Mouse (Mus musculus): ENCODE data around the gene Fam83c. TPM values are rescaled to one million over a fixed set of nuclear protein-coding genes. Genes with fewer than 3 reads are reported as not detected.

Gene Fam83c
- total and polyA plus RNA-seq, 3 experiments = 0.03 to 0.04 TPM; not detected in 1

GRCm38 (mm10) chr2:155778004-155778403 is 56.6 kb downstream of the Fam83c start:
- no peaks in the 10 kb centered on the region; a peak in 2 of 4 replicates for H3K27me3 ChIP-seq (ENCODE audit: control insufficient read depth in 1 of 2, insufficient read depth in 2 of 2, low read length in 2 of 2)
- no peaks in the 10 kb centered on the region for H3K79me2 ChIP-seq (ENCODE audit: control insufficient read depth, insufficient read depth, low read length, poor library complexity)
- 0 out of 4 replicates have a peak, but pooled peaks cover 0 to 5% of the 10 kb centered on the region in 2 experiments for H3K4me1 ChIP-seq (ENCODE audit: control insufficient read depth in 1 of 2, insufficient read depth in 2 of 2, low read length in 2 of 2)
- no peak for DNase-seq (ENCODE audit: low read depth, low spot score)
- TF ChIP-seq MXI1 (IDR thresholded peaks at IDR 0.05; ENCODE audit: low read depth, low read length) = no peak
- TF ChIP-seq ZMIZ1 (IDR thresholded peaks at IDR 0.05; ENCODE audit: low read depth, low read length) = no peak
- TF ChIP-seq RCOR1 (IDR thresholded peaks at IDR 0.05; ENCODE audit: low read depth, low read length) = no peak
- no peak for TF ChIP-seq HCFC1 (IDR thresholded peaks at IDR 0.05; ENCODE audit: low read depth, low read length)
- TF ChIP-seq ZC3H11A (IDR thresholded peaks at IDR 0.05; ENCODE audit: low read depth, low read length) = no peak
- no peak for TF ChIP-seq BHLHE40 (IDR thresholded peaks at IDR 0.05; ENCODE audit: borderline replicate concordance, low read depth, low read length)
- no peak for TF ChIP-seq E2F4 (IDR thresholded peaks at IDR 0.05; ENCODE audit: borderline replicate concordance, low read depth, low read length)
- no peak for TF ChIP-seq ETS1 (IDR thresholded peaks at IDR 0.05; ENCODE audit: low read depth, low read length)
- no peak overlapping the region for H3K27ac ChIP-seq (ENCODE audit: control insufficient read depth, low read depth, low read length)
- no peak overlapping the region for H3K4me3 ChIP-seq (ENCODE audit: control insufficient read depth in 1 of 2, insufficient read depth in 1 of 2, low read depth in 2 of 2, low read length in 2 of 2)
- H3K36me3 ChIP-seq (ENCODE audit: control insufficient read depth in 1 of 2, insufficient read depth in 2 of 2, low read length in 2 of 2) = no peaks in the 10 kb centered on the region
- H3K9ac ChIP-seq (ENCODE audit: control insufficient read depth, low read depth, low read length, poor library complexity, severe bottlenecking) = no peak overlapping the region
- H3K9me3 ChIP-seq (replicated peaks; ENCODE audit: insufficient read depth, low read length) = no peaks in the 10 kb centered on the region

GRCm38 (mm10) chr2:155777688-155777985 is 57.0 kb downstream of the Fam83c start:
- Histone ChIP-seq H3K9ac (ENCODE audit: control insufficient read depth, low read depth, low read length, poor library complexity, severe bottlenecking) (no peak overlapping the region), H3K27ac (ENCODE audit: control insufficient read depth, low read depth, low read length) (no peak overlapping the region), H3K79me2 (ENCODE audit: control insufficient read depth, insufficient read depth, low read length, poor library complexity) (no peaks in the 10 kb centered on the region), H3K4me1 (ENCODE audit: control insufficient read depth in 1 of 2, insufficient read depth in 2 of 2, low read length in 2 of 2) (0 out of 4 replicates have a peak, but pooled peaks cover 0 to 5% of the 10 kb centered on the region in 2 experiments), H3K36me3 (ENCODE audit: control insufficient read depth in 1 of 2, insufficient read depth in 2 of 2, low read length in 2 of 2) (no peaks in the 10 kb centered on the region), H3K9me3 (replicated peaks; ENCODE audit: insufficient read depth, low read length) (no peaks in the 10 kb centered on the region), H3K4me3 (ENCODE audit: control insufficient read depth in 1 of 2, insufficient read depth in 1 of 2, low read depth in 2 of 2, low read length in 2 of 2) (no peak overlapping the region), H3K27me3 (ENCODE audit: control insufficient read depth in 1 of 2, insufficient read depth in 2 of 2, low read length in 2 of 2) (no peaks in the 10 kb centered on the region; a peak in 2 of 4 replicates)
- no peak for DNase-seq (ENCODE audit: low read depth, low spot score)
- TF ChIP-seq POLR2AphosphoS2 (IDR thresholded peaks at IDR 0.05; ENCODE audit: low read length) (no peak), MYC (IDR thresholded peaks at IDR 0.05; ENCODE audit: low read depth, low read length) (no peak), MYB (IDR thresholded peaks at IDR 0.05; ENCODE audit: low read depth, low read length) (no peak), ETS1 (IDR thresholded peaks at IDR 0.05; ENCODE audit: low read depth, low read length) (no peak), TCF12 (IDR thresholded peaks at IDR 0.05; ENCODE audit: low read depth, low read length) (no peak), ZMIZ1 (IDR thresholded peaks at IDR 0.05; ENCODE audit: low read depth, low read length) (no peak), MXI1 (IDR thresholded peaks at IDR 0.05; ENCODE audit: low read depth, low read length) (no peak), ZKSCAN1 (IDR thresholded peaks at IDR 0.05; ENCODE audit: low read depth, low read length) (no peak), MAFK (IDR thresholded peaks at IDR 0.05; ENCODE audit: borderline replicate concordance, low read depth, low read length) (no peak), NRF1 (IDR thresholded peaks at IDR 0.05; ENCODE audit: insufficient read depth, low read depth, low read length, poor library complexity, severe bottlenecking) (no peak), JUND (IDR thresholded peaks at IDR 0.05; ENCODE audit: low read depth, low read length) (no peak), EP300 (IDR thresholded peaks at IDR 0.05; ENCODE audit: low read depth in 1 of 2, low read length in 2 of 2) (no peak)

Other genes with a start within 250 kb of the Fam83c start
- 21.9 and 22.8 TPM in 2 replicates for gene Gss, start 242.0 kb downstream of the Fam83c start, total RNA-seq (2012; rRNA removed)
- 10 to 100 TPM in 1 of 2 experiments, not detected in 1; 24.0 TPM for gene Gss, start 242.0 kb downstream of the Fam83c start, polyA plus RNA-seq (2012; ENCODE audit: insufficient read depth in 1 of 2, insufficient read length in 2 of 2, low read depth in 1 of 2, low replicate concordance in 2 of 2, missing spikeins in 1 of 2)
- 2.2 and 3.2 TPM in 2 replicates for gene Myh7b, start 223.6 kb downstream of the Fam83c start, total RNA-seq (2012; rRNA removed)
- 1 to 10 TPM in 1 of 2 experiments, not detected in 1; 5.9 TPM for gene Myh7b, start 223.6 kb downstream of the Fam83c start, polyA plus RNA-seq (2012; ENCODE audit: insufficient read depth in 1 of 2, insufficient read length in 2 of 2, low read depth in 1 of 2, low replicate concordance in 2 of 2, missing spikeins in 1 of 2)
- gene Trpc4ap, start 142.5 kb downstream of the Fam83c start, total RNA-seq (2012; rRNA removed) = 58.7 and 60.4 TPM in 2 replicates
- gene Trpc4ap, start 142.5 kb downstream of the Fam83c start, polyA plus RNA-seq (2012; ENCODE audit: insufficient read depth in 1 of 2, insufficient read length in 2 of 2, low read depth in 1 of 2, low replicate concordance in 2 of 2, missing spikeins in 1 of 2) = 100 to 1,000 TPM; 161 to 187 TPM
- 36.1 and 40.7 TPM in 2 replicates for gene Edem2, start 105.4 kb downstream of the Fam83c start, total RNA-seq (2012; rRNA removed)
- 10 to 100 TPM in 1 of 2 experiments, not detected in 1; 43.8 TPM for gene Edem2, start 105.4 kb downstream of the Fam83c start, polyA plus RNA-seq (2012; ENCODE audit: insufficient read depth in 1 of 2, insufficient read length in 2 of 2, low read depth in 1 of 2, low replicate concordance in 2 of 2, missing spikeins in 1 of 2)
- not detected in 2 replicates for gene Gm17581, start 99.0 kb downstream of the Fam83c start, total RNA-seq (2012; rRNA removed)
- not detected for gene Gm17581, start 99.0 kb downstream of the Fam83c start, polyA plus RNA-seq (2012; ENCODE audit: insufficient read depth in 1 of 2, insufficient read length in 2 of 2, low read depth in 1 of 2, low replicate concordance in 2 of 2, missing spikeins in 1 of 2)
- gene Procr, start 83.7 kb downstream of the Fam83c start, total RNA-seq (2012; rRNA removed) = 0.15 TPM in 1 of 2 replicates, not detected in the other
- not detected for gene Procr, start 83.7 kb downstream of the Fam83c start, polyA plus RNA-seq (2012; ENCODE audit: insufficient read depth in 1 of 2, insufficient read length in 2 of 2, low read depth in 1 of 2, low replicate concordance in 2 of 2, missing spikeins in 1 of 2)
- gene Mmp24, start 59.5 kb downstream of the Fam83c start, total RNA-seq (2012; rRNA removed) = 0.23 and 0.27 TPM in 2 replicates
- under 1 TPM in 1 of 2 experiments, not detected in 1; 0.06 TPM for gene Mmp24, start 59.5 kb downstream of the Fam83c start, polyA plus RNA-seq (2012; ENCODE audit: insufficient read depth in 1 of 2, insufficient read length in 2 of 2, low read depth in 1 of 2, low replicate concordance in 2 of 2, missing spikeins in 1 of 2)
- gene BC029722, start 15.4 kb downstream of the Fam83c start, total RNA-seq (2012; rRNA removed) = 5.9 TPM in 2 replicates
- gene BC029722, start 15.4 kb downstream of the Fam83c start, polyA plus RNA-seq (2012; ENCODE audit: insufficient read depth in 1 of 2, insufficient read length in 2 of 2, low read depth in 1 of 2, low replicate concordance in 2 of 2, missing spikeins in 1 of 2) = 10 to 100 TPM in 1 of 2 experiments, not detected in 1; 19.7 TPM
- 318 and 349 TPM in 2 replicates for gene Eif6, start 7.9 kb downstream of the Fam83c start, total RNA-seq (2012; rRNA removed)
- 100 to 1,000 TPM in 1 of 2 experiments, not detected in 1; 408 TPM for gene Eif6, start 7.9 kb downstream of the Fam83c start, polyA plus RNA-seq (2012; ENCODE audit: insufficient read depth in 1 of 2, insufficient read length in 2 of 2, low read depth in 1 of 2, low replicate concordance in 2 of 2, missing spikeins in 1 of 2)
- gene Uqcc1, start 95.5 kb upstream of the Fam83c start, total RNA-seq (2012; rRNA removed) = 83.1 and 87.1 TPM in 2 replicates
- 10 to 100 TPM in 1 of 2 experiments, not detected in 1; 61.0 TPM for gene Uqcc1, start 95.5 kb upstream of the Fam83c start, polyA plus RNA-seq (2012; ENCODE audit: insufficient read depth in 1 of 2, insufficient read length in 2 of 2, low read depth in 1 of 2, low replicate concordance in 2 of 2, missing spikeins in 1 of 2)
- not detected in 2 replicates for gene Gm15557, start 105.9 kb upstream of the Fam83c start, total RNA-seq (2012; rRNA removed)
- not detected for gene Gm15557, start 105.9 kb upstream of the Fam83c start, polyA plus RNA-seq (2012; ENCODE audit: insufficient read depth in 1 of 2, insufficient read length in 2 of 2, low read depth in 1 of 2, low replicate concordance in 2 of 2, missing spikeins in 1 of 2)
- not detected in 2 replicates for gene Gdf5, start 110.5 kb upstream of the Fam83c start, total RNA-seq (2012; rRNA removed)
- gene Gdf5, start 110.5 kb upstream of the Fam83c start, polyA plus RNA-seq (2012; ENCODE audit: insufficient read depth in 1 of 2, insufficient read length in 2 of 2, low read depth in 1 of 2, low replicate concordance in 2 of 2, missing spikeins in 1 of 2) = under 1 TPM in 1 of 2 experiments, not detected in 1; 0.06 TPM
- 9.8 and 12.8 TPM in 2 replicates for gene Cep250, start 121.6 kb upstream of the Fam83c start, total RNA-seq (2012; rRNA removed)
- 10 to 100 TPM in 1 of 2 experiments, not detected in 1; 16.4 TPM for gene Cep250, start 121.6 kb upstream of the Fam83c start, polyA plus RNA-seq (2012; ENCODE audit: insufficient read depth in 1 of 2, insufficient read length in 2 of 2, low read depth in 1 of 2, low replicate concordance in 2 of 2, missing spikeins in 1 of 2)
- 0.69 and 1.1 TPM in 2 replicates for gene 6430550D23Rik, start 173.1 kb upstream of the Fam83c start, total RNA-seq (2012; rRNA removed)
- 1 to 10 TPM in 1 of 2 experiments, not detected in 1; 1.1 TPM for gene 6430550D23Rik, start 173.1 kb upstream of the Fam83c start, polyA plus RNA-seq (2012; ENCODE audit: insufficient read depth in 1 of 2, insufficient read length in 2 of 2, low read depth in 1 of 2, low replicate concordance in 2 of 2, missing spikeins in 1 of 2)
- gene Ergic3, start 173.2 kb upstream of the Fam83c start, total RNA-seq (2012; rRNA removed) = 80.0 and 86.9 TPM in 2 replicates
- gene Ergic3, start 173.2 kb upstream of the Fam83c start, polyA plus RNA-seq (2012; ENCODE audit: insufficient read depth in 1 of 2, insufficient read length in 2 of 2, low read depth in 1 of 2, low replicate concordance in 2 of 2, missing spikeins in 1 of 2) = 100 to 1,000 TPM in 1 of 2 experiments, not detected in 1; 168 TPM
- 0.04 TPM in 1 of 2 replicates, not detected in the other for gene Fer1l4, start 218.1 kb upstream of the Fam83c start, total RNA-seq (2012; rRNA removed)
- gene Fer1l4, start 218.1 kb upstream of the Fam83c start, polyA plus RNA-seq (2012; ENCODE audit: insufficient read depth in 1 of 2, insufficient read length in 2 of 2, low read depth in 1 of 2, low replicate concordance in 2 of 2, missing spikeins in 1 of 2) = under 1 TPM in 1 of 2 experiments, not detected in 1; 0.07 TPM
- gene Spag4, start 230.3 kb upstream of the Fam83c start, total RNA-seq (2012; rRNA removed) = 5.0 and 5.5 TPM in 2 replicates
- gene Spag4, start 230.3 kb upstream of the Fam83c start, polyA plus RNA-seq (2012; ENCODE audit: insufficient read depth in 1 of 2, insufficient read length in 2 of 2, low read depth in 1 of 2, low replicate concordance in 2 of 2, missing spikeins in 1 of 2) = 10 to 100 TPM in 1 of 2 experiments, not detected in 1; 10.9 TPM

Data from MEL (cell line).